Mouse (Mus musculus) left cerebral cortex, postnatal 4 days (tissue): Measurements from ENCODE around the gene Tas2r143. TPM values are rescaled to one million over a fixed set of nuclear protein-coding genes. Genes with fewer than 3 reads are reported as not detected.

Experiments used
- DNase-seq: peaks from one replicate; pipeline ENCODE4 v3.0.0-alpha.2; 2022
- intact Hi-C: fragments of 180-260 bp; cut with DNase I; formaldehyde crosslinking; loops from one replicate; pipeline ENCODE4 v1.15.1; 2025
- total RNA-seq, 2 experiments: library from RNA; stranded (reverse); gene quantifications; 2 replicates each; pipeline ENCODE4 v1.2.3; 2021

The Tas2r143 gene
- total RNA-seq, 2 experiments from 2014 or later = not detected

- no peak for DNase-seq
- intact Hi-C loops = no loop called here
Observed at GRCm38 (mm10) chr6:42364607-42365006, 35.4 kb upstream of the Tas2r143 start.

DNA sequence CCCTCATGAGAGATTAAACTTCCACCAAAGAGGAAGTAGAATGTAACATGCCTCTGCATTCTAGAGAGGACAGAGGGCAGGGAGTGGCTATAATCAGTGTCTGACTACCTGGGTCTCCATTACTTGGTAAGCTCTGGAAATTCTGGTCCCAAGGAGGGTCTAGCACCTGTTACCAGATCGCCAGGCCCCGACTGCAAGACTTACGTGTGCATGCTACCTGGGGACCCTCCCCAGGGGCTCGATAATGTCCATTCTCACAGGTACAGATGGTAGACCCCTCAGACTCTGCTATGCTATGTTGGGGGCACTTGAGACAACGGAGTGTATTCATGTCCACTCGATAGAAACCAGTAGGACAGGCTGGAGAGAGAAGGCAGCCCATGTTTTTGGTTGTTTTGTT lies 34.8 kb upstream of the Tas2r143 start:
- intact Hi-C loops = no loop called here
- DNase-seq = no peak

- DNase-seq = no peak
- intact Hi-C loops = no loop called here
Observed at GRCm38 (mm10) chr6:42369870-42370269, 30.2 kb upstream of the Tas2r143 start.

GRCm38 (mm10) chr6:42370630-42371363 lies 29.2 kb upstream of the Tas2r143 start:
- intact Hi-C loops = no loop called here
- DNase-seq = no peak

- intact Hi-C loops = no loop called here
- DNase-seq = no peak
Observed at GRCm38 (mm10) chr6:42372001-42372400, 28.0 kb upstream of the Tas2r143 start.

GRCm38 (mm10) chr6:42372421-42372815 lies 27.6 kb upstream of the Tas2r143 start:
- intact Hi-C loops = no loop called here
- DNase-seq = no peak

GRCm38 (mm10) chr6:42372816-42373547 lies 27.1 kb upstream of the Tas2r143 start, which contains the start of gene Epha1:
Epha1 (minus strand) TSS chr6:42373268.
- intact Hi-C loops = no loop called here
- peak; percentile 58 for DNase-seq

GRCm38 (mm10) chr6:42373669-42374430 lies 26.2 kb upstream of the Tas2r143 start:
- intact Hi-C loops = no loop called here
- DNase-seq = no peak

GRCm38 (mm10) chr6:42374701-42375100 lies 25.3 kb upstream of the Tas2r143 start:
- DNase-seq = no peak
- intact Hi-C loops = no loop called here

- DNase-seq = no peak
- intact Hi-C loops = no loop called here
Observed at GRCm38 (mm10) chr6:42375131-42375530, 24.9 kb upstream of the Tas2r143 start.

DNA sequence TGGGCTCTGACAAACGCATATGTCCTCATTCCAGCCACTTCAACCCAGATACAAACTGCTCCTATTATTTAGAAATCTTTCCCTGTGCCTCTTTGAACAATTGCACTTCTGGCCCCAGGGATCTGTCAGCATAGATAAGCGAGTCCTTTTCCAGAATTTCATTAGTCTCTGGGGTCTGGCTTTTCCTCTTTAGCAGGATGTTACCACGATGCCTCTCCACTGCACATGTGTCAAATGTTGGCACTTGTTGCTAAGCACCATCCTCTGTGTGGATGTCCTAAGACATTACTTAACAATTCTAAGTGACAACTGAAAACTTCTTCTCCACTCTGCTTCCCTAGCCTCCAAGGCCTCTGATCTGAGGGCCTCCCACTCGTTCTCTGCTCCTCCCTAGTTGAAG lies 24.0 kb upstream of the Tas2r143 start:
- intact Hi-C loops = no loop called here
- no peak for DNase-seq

DNA sequence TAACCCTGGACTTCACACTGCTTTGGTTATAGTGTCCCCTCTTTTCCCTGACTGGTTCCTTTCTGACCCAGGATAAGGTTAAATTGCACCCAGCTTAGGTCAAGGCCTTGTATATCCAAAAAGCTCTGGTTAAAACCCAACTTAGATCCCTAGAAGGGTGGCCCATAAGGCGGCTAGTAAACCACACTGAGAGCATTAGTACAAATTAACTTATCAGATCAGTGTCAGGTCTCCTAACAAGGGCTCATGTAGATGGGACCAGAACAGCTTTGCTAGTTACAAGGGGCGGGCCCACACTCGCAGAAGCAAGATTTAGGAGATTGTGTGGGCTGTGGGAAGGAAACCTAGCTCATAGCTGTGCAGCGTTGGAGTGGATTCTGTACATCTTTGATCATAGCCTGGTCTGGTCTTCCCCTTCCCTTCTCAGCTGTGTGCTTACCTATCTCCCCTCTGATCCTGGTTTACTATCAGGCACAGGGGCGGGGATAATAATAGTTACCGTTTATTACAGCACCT lies 23.5 kb upstream of the Tas2r143 start:
- intact Hi-C loops = no loop called here

DNA sequence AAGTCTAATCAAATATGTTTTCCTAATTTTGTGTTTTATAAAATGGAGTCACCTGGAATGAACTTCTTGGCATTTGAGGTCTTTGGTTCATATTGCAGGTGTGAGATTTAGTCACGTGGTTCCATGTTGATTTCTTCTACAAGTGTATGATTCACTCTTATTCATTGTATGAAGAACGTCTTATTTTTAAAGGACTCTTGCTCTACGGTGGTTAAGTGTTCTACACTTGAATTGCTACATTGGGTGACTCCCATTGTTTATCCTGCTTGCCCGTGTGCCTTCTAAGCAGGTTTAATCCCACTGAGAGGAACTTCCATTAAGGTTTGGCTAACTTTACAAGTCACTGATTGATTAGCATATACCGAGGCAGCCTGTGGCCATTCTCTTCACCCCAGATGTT lies 22.8 kb upstream of the Tas2r143 start:
- intact Hi-C loops = no loop called here
- no peak for DNase-seq

More for the DNA sequence above, 23.5 kb upstream of the Tas2r143 start:
- DNase-seq = no peak

GRCm38 (mm10) chr6:42379551-42379950 lies 20.5 kb upstream of the Tas2r143 start:
- no peak for DNase-seq
- intact Hi-C loops = no loop called here

GRCm38 (mm10) chr6:42380416-42381144 lies 19.5 kb upstream of the Tas2r143 start:
- DNase-seq = no peak
- intact Hi-C loops = no loop called here

DNA sequence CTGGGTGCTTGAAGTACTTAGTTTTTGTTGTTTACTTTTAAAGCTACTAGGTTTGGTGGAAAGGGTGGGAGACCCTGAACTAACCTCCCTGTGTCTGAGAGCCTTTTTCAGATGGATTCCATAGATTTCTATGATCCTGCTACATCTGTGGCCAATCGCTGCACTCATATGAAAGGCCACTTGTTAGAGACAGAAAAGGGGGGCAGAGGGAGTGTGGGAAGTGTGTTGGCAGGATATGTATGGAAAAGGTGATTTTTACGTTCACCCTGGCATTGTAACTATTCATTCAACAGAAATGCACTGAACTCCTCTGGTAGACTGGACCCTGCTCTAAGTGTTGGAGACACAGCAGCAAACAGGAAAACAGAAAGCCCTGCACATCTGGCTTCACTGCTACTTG lies 18.8 kb upstream of the Tas2r143 start:
- intact Hi-C loops = no loop called here
- no peak for DNase-seq

GRCm38 (mm10) chr6:42381916-42382381 lies 18.1 kb upstream of the Tas2r143 start:
- intact Hi-C loops = no loop called here
- DNase-seq = no peak

DNA sequence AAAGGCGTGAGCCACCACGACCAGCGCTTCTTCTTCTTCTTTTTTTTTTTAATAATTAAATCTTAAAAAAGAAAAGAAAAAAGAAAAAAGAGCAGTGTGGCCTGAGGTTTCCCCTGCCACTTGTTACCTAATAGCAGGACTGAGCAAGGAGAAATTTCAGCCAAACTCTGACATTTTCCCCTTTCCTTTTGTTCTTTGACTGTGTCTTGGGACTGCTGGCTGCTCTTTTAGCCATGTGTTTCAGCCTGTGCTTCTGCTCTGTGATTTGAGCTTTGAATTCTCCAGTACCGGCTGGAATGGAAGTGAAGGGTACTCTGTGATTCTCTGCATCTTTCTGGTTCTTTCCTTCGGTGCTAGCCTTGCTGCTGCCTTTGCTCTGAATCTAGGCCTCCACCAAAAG lies 16.7 kb upstream of the Tas2r143 start:
- DNase-seq = no peak
- intact Hi-C loops = no loop called here

- DNase-seq = no peak
- intact Hi-C loops = no loop called here
Observed at GRCm38 (mm10) chr6:42385635-42386034, 14.4 kb upstream of the Tas2r143 start.

GRCm38 (mm10) chr6:42391796-42392330 lies 8.2 kb upstream of the Tas2r143 start:
- intact Hi-C loops = no loop called here
- DNase-seq = no peak
